Mouse (Mus musculus) heart, postnatal 4 days (tissue): ENCODE results near the gene Cth. TPM values are rescaled to one million over a fixed set of nuclear protein-coding genes. Genes with fewer than 3 reads are reported as not detected.

ENCODE experiments used
- total RNA-seq, 2 experiments: library from RNA; stranded (reverse); gene quantifications; 2 replicates each; pipeline ENCODE4 v1.2.3; 2021

The Cth gene
- total RNA-seq, 2 experiments from 2014 or later = 0.18 to 0.31 TPM

Other genes starting within 250 kb of the Cth start
- gene Ankrd13c, start 22.2 kb upstream of the Cth start, total RNA-seq = 10 to 100 TPM; 39.7 to 40.0 TPM
- gene Srsf11, start 111.6 kb upstream of the Cth start, total RNA-seq = 10 to 100 TPM; 88.7 to 91.7 TPM
- gene Lrrc40, start 111.6 kb upstream of the Cth start, total RNA-seq = 10 to 100 TPM; 28.3 to 29.7 TPM